Mouse (Mus musculus) cerebellum, postnatal 14 days (tissue): ENCODE data around the gene Ahsg.
"Not testable (repeated sequence)": the region's sequence is repeated elsewhere in the genome, so short reads cannot be mapped to it uniquely, and the experiment has no call there.

Experiments
- DNase-seq, 2 experiments: peaks; one replicate each; pipeline ENCODE4 v3.0.0; 2021; ENCODE audit warnings: mixed read lengths in 2 of 2

Ahsg gene

GRCm38 (mm10) chr16:22941825-22942476, 50.9 kb downstream of the Ahsg start:
- DNase-seq = not testable (repeated sequence)

GRCm38 (mm10) chr16:22947371-22947770, 56.3 kb downstream of the Ahsg start:
- no peak for DNase-seq
